Mouse (Mus musculus): ENCODE data around the gene Dph2. TPM values are rescaled to one million over a fixed set of nuclear protein-coding genes. Genes with fewer than 3 reads are reported as not detected.

Gene Dph2
- total RNA-seq (2023): 10 to 100 TPM; 17.1 to 21.0 TPM

DNA sequence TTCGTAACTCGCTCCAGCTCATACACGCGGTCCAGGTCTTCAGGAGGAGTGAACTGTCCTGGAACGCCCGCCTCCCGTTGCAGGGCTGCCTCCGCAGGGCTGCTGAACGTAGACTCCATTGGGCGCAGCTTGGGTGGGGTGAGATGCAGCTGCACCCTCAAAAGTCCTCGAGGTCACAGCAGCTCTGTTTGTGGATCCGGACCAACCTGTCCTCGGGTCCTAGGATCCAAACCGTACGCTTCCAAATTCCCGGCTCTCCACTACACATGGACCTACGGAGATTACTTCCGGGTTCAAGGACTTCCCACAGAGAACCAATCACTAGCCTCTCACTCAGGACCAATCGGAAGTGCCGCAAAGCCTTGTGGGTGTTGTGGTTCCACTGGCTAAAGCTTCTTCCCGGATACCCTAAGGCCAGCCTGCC lies at the start of gene Dph2:
Gene Dph2, minus strand, starts transcription at position 295 of the 424 bp plus-strand sequence.

GRCm38 (mm10) chr4:117929391-117929881 lies 37.6 kb upstream of the Dph2 start, which contains the start of gene Artn:
Artn (minus strand) TSS chr4:117929763.

GRCm38 (mm10) chr4:117914591-117915442 lies 23.0 kb upstream of the Dph2 start, which contains the start of gene Ipo13:
Ipo13 (minus strand) TSS chr4:117914999.

GRCm38 (mm10) chr4:117887133-117887532 lies 4.7 kb downstream of the Dph2 start, which contains the start of gene Atp6v0b:
Atp6v0b (minus strand) TSS chr4:117887333.

DNA sequence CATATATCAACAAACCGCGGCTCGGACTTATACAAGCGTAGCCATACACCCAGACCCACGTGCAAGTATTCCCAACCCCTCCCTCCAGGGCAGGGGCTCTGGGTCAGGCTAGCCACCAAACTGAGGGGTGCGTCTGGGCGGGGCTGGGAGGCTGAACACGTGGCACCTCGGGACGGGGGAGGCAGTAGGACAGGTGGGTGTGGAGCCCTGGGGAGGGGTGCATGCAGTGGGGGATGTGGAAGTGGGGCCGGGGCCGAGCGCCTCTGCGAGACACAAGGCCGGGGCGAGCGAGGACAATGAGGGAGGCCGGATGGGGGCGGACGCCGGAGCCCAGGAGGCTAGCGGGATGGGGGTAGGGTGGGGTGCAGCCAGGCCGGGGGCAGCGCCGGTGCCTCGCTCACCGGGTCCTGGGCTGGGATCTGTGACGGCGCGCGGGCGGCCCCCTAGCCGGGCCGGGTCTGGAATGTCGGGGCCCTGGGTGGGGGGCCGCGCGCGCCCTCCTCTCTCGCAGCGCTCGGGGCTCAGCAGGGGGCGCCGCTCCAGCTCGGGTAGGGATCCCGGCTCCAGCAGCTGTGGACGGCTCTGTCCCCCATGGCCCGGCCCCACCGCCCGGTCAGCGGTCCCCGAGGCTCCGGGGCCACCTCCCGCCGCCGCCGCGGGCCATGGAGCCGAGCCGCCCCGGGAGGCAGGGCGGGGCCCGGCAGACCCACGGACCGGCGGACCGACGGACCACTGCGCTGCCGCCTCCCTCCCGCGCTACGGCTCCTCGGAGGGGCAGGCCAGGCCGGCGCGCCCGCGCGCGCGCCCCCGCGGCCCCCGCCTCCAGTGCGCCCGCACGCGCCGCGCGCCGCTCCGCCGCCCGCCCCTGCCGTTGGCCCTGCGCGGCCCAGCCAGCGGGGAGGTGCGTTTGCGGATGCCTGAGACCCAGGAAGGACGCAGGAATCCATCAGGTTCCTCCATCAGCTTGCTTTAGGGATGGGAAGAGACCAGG lies 8.8 kb downstream of the Dph2 start, which contains the start of gene B4galt2:
Gene B4galt2, minus strand, starts transcription at position 787 of the 991 bp plus-strand sequence.

GRCm38 (mm10) chr4:117872471-117872886 lies 19.4 kb downstream of the Dph2 start, which contains the start of gene Ccdc24:
Ccdc24 (minus strand) TSS chr4:117872557.

Other genes with a start within 250 kb of the Dph2 start
- 10 to 100 TPM; 26.5 to 32.1 TPM for gene Dmap1, start 209.8 kb downstream of the Dph2 start, total RNA-seq (2023)
- not detected for gene Gm12845, start 167.6 kb downstream of the Dph2 start, total RNA-seq (2023)
- gene Klf17, start 126.4 kb downstream of the Dph2 start, total RNA-seq (2023): not detected
- gene Slc6a9, start 57.5 kb downstream of the Dph2 start, total RNA-seq (2023): not detected
- gene Ccdc24, start 19.5 kb downstream of the Dph2 start, total RNA-seq (2023): not detected
- not detected for gene B4galt2, start 8.5 kb downstream of the Dph2 start, total RNA-seq (2023)
- gene Atp6v0b, start 4.7 kb downstream of the Dph2 start, total RNA-seq (2023): 100 to 1,000 TPM; 251 to 282 TPM
- 10 to 100 TPM; 55.4 to 64.6 TPM for gene Ipo13, start 23.0 kb upstream of the Dph2 start, total RNA-seq (2023)
- gene Artn, start 37.7 kb upstream of the Dph2 start, total RNA-seq (2023): under 1 TPM in 1 of 2 experiments, not detected in 1; 0.33 TPM
- gene St3gal3, start 242.9 kb upstream of the Dph2 start, total RNA-seq (2023): 10 to 100 TPM; 17.7 to 20.6 TPM

Data from B cell, adult 67 days (primary cell).